Mouse (Mus musculus): ENCODE data around the gene Cd47. TPM values are rescaled to one million over a fixed set of nuclear protein-coding genes. Genes with fewer than 3 reads are reported as not detected.

Gene Cd47
- total and polyA plus RNA-seq, 3 experiments: 30.9 to 87.1 (median 76.5) TPM

DNA sequence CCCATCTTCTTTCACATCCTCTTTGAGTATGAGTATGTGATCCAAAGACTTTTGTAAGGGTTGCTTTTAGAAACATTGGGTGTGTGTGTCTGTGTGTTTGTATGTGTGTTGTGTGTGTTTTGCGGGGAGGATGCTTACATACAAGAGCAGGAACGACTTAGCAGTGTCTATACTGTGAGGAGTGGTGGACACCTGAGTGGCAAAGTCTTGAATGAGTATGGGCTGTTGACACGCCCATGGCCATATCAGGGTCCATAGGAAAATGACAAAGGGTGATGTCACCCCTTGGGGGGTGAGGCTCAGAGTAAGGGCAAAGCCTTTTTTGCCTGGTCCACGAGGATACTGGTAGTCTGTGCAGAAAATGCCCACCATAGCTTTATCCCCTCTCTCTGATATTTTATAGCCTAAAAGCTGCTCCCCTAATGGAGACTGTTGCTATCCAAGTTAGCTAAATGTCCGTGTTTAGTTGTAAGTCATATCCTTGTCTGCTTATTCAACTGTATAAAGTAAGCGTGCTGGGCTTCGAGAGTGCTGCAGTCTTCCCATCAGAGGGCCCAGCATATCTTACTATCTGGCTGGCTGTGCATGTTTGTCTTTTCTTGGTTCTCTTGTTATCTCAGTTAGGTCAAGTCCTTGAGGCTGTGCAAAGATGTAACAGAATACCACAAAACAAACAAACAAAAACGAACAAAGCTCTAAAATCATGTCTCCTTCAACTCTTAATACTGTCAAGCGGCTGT is 76.1 kb downstream of the Cd47 start:
- Histone ChIP-seq H3K4me3 (no peak overlapping the region), H3K27ac (no peak overlapping the region), H3K79me2 (replicated peaks; ENCODE audit: control insufficient read depth, insufficient read depth, low read length) (peaks cover 14% of the 10 kb centered on the region), H3K36me3 (ENCODE audit: control insufficient read depth, insufficient read depth, low read length) (peaks cover 35% of the 10 kb centered on the region), H3K4me1 (ENCODE audit: control insufficient read depth, insufficient read depth, low read length) (peaks cover 17% of the 10 kb centered on the region), H3K9ac (ENCODE audit: low read depth, low read length) (no peak overlapping the region), H3K27me3 (ENCODE audit: control insufficient read depth, insufficient read depth, low read length) (no peaks in the 10 kb centered on the region)
- no peak for DNase-seq
- no peak for TF ChIP-seq CTCF (IDR thresholded peaks at IDR 0.05)
- TF ChIP-seq EP300 (IDR thresholded peaks at IDR 0.05; ENCODE audit: insufficient read depth, low read depth, low read length): no peak
- no peak for TF ChIP-seq POLR2A (IDR thresholded peaks at IDR 0.05; ENCODE audit: insufficient read depth, low read depth, low read length)
- intact Hi-C loops (cut with DNase I): no loop called here
- 77% methylated on average over 9 of the region's 9 CpGs for WGBS

DNA sequence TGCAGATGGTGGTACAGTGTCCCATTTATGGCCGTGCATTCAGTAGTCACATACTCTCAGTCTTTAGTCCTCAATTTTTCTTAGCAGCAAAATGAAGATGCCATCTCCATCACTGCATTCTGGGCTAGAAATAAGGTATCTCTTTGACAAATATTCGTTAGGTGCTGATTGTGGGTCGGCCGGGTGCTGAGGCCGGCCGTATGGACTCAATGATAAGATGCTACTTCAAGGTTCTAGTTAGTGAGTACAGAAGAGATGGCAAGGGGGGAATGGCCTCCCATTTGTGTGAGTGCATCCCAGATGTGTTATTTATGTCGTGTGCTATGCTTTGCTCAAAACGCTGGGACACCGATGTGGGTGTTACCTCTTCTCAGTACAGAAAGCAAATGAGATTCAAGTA is 76.9 kb downstream of the Cd47 start:
- Histone ChIP-seq H3K79me2 (replicated peaks; ENCODE audit: control insufficient read depth, insufficient read depth, low read length) (peaks cover 14% of the 10 kb centered on the region), H3K27ac (no peak overlapping the region), H3K27me3 (ENCODE audit: control insufficient read depth, insufficient read depth, low read length) (no peaks in the 10 kb centered on the region), H3K36me3 (ENCODE audit: control insufficient read depth, insufficient read depth, low read length) (peaks cover 33% of the 10 kb centered on the region), H3K4me3 (no peak overlapping the region), H3K4me1 (ENCODE audit: control insufficient read depth, insufficient read depth, low read length) (peaks cover 17% of the 10 kb centered on the region), H3K9ac (ENCODE audit: low read depth, low read length) (no peak overlapping the region)
- no peak for DNase-seq
- no peak for TF ChIP-seq POLR2A (IDR thresholded peaks at IDR 0.05; ENCODE audit: insufficient read depth, low read depth, low read length)
- no peak for TF ChIP-seq EP300 (IDR thresholded peaks at IDR 0.05; ENCODE audit: insufficient read depth, low read depth, low read length)
- TF ChIP-seq CTCF (IDR thresholded peaks at IDR 0.05): no peak
- intact Hi-C loops (cut with DNase I): no loop called here
- WGBS: 88% methylated on average over 9 of the region's 9 CpGs

DNA sequence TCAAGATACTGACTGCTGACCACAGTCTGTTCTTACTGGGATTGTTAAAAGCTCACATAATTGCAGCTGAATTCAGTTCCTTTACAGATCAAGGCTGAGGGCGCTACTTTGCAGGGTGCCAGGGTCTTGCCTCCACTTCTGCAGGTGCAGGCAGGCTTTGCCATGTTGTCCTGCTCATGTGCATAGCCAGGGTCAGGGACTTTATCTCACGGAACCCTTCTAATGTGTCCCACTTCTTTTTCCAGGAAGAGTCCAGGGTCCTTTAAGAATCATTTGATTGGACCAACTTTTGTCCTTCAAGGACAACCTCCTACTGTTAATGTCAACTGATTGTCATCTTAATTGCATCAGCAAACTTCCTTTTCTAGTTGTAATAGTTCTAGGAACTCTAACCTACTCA is 77.7 kb downstream of the Cd47 start:
- Histone ChIP-seq H3K27ac (no peak overlapping the region), H3K9ac (ENCODE audit: low read depth, low read length) (no peak overlapping the region), H3K4me3 (no peak overlapping the region), H3K36me3 (ENCODE audit: control insufficient read depth, insufficient read depth, low read length) (peaks cover 30% of the 10 kb centered on the region), H3K79me2 (replicated peaks; ENCODE audit: control insufficient read depth, insufficient read depth, low read length) (peaks cover 14% of the 10 kb centered on the region), H3K27me3 (ENCODE audit: control insufficient read depth, insufficient read depth, low read length) (no peaks in the 10 kb centered on the region), H3K4me1 (ENCODE audit: control insufficient read depth, insufficient read depth, low read length) (peaks cover 17% of the 10 kb centered on the region)
- intact Hi-C loops (cut with DNase I): no loop called here
- WGBS: 80% methylated on average over 2 of the region's 2 CpGs
- no peak for DNase-seq
- TF ChIP-seq CTCF (IDR thresholded peaks at IDR 0.05) (no peak), POLR2A (IDR thresholded peaks at IDR 0.05; ENCODE audit: insufficient read depth, low read depth, low read length) (no peak), EP300 (IDR thresholded peaks at IDR 0.05; ENCODE audit: insufficient read depth, low read depth, low read length) (no peak)

DNA sequence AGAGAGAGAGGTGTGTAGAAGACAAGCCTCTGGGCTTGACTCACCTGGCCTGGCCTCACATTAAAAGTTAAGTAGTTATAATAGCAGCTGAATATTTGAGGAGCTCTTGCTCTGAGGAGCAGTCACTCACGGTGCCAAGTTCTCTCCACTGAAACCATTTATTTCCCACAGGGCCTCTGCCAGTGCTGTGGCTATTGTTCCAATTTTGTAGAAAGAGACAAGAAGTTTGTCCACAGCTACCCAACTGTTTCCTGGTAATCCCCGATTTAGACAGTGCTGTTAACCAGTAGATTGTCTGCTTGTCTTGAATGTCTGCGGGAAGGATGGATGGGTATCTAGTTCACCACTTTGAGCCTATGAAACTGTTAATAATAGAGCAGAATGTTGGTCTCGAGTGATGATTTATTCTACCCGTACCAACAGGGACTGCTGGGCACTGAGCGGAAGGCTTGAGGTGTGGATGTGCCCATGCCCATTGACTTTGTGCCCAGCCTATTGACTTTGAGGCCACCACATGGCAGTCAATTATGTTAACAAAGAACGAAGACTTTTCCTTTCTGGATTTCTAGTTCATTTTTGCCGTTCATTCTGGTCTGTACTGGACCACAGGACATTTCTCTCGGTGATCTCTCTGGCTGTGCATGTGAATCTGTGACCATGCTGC is 86.2 kb downstream of the Cd47 start:
- no peak overlapping the region for H3K9ac ChIP-seq (ENCODE audit: low read depth, low read length)
- DNase-seq: no peak
- WGBS: 87% methylated on average over 9 of the region's 9 CpGs
- no peak overlapping the region for H3K4me3 ChIP-seq
- intact Hi-C loops (cut with DNase I): no loop called here
- no peaks in the 10 kb centered on the region for H3K27me3 ChIP-seq (ENCODE audit: control insufficient read depth, insufficient read depth, low read length)
- H3K36me3 ChIP-seq (ENCODE audit: control insufficient read depth, insufficient read depth, low read length): peaks cover 25% of the 10 kb centered on the region
- TF ChIP-seq EP300 (IDR thresholded peaks at IDR 0.05; ENCODE audit: insufficient read depth, low read depth, low read length) (no peak), CTCF (IDR thresholded peaks at IDR 0.05) (no peak), POLR2A (IDR thresholded peaks at IDR 0.05; ENCODE audit: insufficient read depth, low read depth, low read length) (no peak)
- H3K79me2 ChIP-seq (replicated peaks; ENCODE audit: control insufficient read depth, insufficient read depth, low read length): no peaks in the 10 kb centered on the region
- no peak overlapping the region for H3K27ac ChIP-seq
- H3K4me1 ChIP-seq (ENCODE audit: control insufficient read depth, insufficient read depth, low read length): peaks cover 6% of the 10 kb centered on the region

DNA sequence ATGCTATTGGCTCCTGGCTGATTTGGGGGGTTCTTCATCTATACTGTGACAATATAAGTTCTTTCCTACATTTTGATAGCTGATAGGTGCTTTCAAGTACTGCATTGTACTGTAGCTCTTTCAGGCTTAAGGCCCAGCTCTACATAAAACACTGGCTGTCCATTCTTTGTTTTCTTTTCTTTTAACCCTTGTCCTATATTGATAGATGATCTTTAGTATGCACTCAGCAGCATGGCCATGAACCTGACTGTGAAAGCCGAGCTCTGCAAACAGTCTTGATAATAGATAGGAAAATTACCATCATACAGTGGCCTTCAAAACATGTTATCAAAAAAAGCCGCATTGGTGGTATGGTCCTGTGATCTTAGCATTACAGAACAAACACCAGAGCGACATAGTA is 87.0 kb downstream of the Cd47 start:
- no peak for DNase-seq
- Histone ChIP-seq H3K4me1 (ENCODE audit: control insufficient read depth, insufficient read depth, low read length) (peaks cover 6% of the 10 kb centered on the region), H3K9ac (ENCODE audit: low read depth, low read length) (no peak overlapping the region), H3K4me3 (no peak overlapping the region), H3K36me3 (ENCODE audit: control insufficient read depth, insufficient read depth, low read length) (peaks cover 25% of the 10 kb centered on the region), H3K79me2 (replicated peaks; ENCODE audit: control insufficient read depth, insufficient read depth, low read length) (peaks cover 4% of the 10 kb centered on the region; the same call in 1 of the 2 replicates), H3K27me3 (ENCODE audit: control insufficient read depth, insufficient read depth, low read length) (no peaks in the 10 kb centered on the region), H3K27ac (no peak overlapping the region)
- intact Hi-C loops (cut with DNase I): no loop called here
- 74% methylated on average over 3 of the region's 3 CpGs for WGBS
- TF ChIP-seq CTCF (IDR thresholded peaks at IDR 0.05): no peak
- TF ChIP-seq EP300 (IDR thresholded peaks at IDR 0.05; ENCODE audit: insufficient read depth, low read depth, low read length): no peak
- TF ChIP-seq POLR2A (IDR thresholded peaks at IDR 0.05; ENCODE audit: insufficient read depth, low read depth, low read length): no peak
